Mouse (Mus musculus) right cerebral cortex, postnatal 36 days (tissue): Measurements from ENCODE around the gene Nefh.

Source experiments
- DNase-seq, 2 experiments: peaks; one replicate each; pipeline ENCODE4 v3.0.0; 2022; ENCODE audit warnings: low spot score in 2 of 2, mixed read lengths in 1 of 2

Nefh gene

DNA sequence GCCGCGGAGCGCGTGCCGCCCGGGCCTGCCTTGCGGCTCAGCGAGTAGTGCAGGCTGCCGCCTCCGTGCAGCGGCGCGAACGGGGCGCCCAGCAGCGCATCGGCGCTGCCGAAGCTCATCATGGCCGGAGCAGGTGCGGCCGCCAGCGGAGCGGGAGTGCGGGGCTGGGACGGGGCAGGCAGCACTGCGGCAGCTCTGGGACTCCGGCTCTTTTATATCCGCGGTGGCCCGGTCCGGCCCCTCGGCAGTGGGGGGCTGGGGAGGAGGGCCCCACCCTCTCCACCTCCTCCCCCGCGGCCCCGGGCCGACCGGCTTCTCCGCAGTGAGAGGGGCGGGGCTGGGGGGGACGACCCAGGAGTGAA lies at the start of gene Nefh:
Gene Nefh, minus strand, starts transcription at position 252 of the 362 bp plus-strand sequence.
- peak in 1 of 2 experiments; percentile 12 for DNase-seq

DNA sequence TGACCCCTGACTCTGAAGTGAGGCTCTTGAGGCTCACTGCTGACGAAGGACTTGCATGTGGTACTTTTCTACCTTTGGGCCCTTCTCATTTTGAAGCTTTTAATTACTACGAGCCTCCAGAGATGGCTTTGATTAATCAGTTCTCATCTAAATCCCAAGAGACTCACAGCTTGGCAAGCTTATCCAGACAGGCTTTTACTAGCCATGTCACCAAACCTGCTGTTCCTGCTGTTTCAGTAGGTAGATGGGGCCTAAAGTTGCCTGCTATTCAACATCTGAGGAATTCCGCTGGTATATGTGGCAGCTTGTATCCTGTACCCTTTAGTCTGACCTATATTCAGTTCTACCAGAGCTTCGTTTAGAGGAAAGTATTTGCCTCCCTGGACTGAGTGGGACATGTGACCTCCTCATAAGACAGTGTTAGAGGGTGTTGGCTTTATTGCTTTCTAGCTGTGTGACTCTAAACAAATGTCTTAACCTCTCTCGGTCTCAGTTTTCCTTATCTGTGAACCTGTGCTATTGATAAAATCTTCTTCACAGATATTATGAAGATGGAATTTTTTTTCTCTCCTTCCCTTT lies 48.8 kb upstream of the Nefh start:
- no peak for DNase-seq

DNA sequence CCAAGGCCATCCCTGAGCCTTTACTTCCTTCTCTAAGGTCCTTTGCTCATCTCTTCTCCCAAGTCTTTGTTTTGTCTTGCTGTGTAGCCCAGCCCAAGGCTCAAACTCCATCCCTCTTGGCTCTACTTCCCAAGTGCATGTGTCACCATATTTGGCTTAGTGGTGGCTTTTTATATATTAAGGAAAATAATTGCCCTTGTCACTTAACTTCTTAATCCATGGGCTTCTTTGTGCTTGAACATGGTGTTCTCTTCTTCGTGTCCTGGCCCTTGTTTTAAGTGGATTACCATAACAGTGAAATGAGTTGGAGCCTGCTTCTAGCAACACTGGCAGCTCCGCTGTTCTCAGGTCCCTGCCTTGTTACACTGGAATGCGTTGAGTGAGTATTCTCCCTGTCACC lies 47.8 kb upstream of the Nefh start:
- no peak for DNase-seq

DNA sequence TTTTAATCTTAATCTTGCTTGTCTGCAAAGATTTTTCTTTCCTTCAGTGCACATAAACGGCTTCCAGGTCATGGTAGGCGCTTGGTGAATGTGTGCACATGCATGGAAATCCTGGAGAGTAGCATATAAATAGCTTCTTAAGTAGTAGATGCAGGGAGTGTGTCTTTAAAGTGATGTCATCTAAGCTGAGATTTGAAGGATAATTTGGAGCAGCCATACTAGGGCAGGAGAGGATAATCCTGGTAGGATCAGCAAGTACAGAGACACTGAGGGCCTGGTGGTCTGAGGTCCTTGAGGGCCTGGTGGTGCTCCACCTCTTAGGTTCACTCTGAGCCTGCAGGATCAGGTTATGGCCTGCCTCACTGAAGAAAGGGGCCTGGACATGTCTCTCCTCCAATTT lies 44.6 kb upstream of the Nefh start:
- DNase-seq, result no peak

DNA sequence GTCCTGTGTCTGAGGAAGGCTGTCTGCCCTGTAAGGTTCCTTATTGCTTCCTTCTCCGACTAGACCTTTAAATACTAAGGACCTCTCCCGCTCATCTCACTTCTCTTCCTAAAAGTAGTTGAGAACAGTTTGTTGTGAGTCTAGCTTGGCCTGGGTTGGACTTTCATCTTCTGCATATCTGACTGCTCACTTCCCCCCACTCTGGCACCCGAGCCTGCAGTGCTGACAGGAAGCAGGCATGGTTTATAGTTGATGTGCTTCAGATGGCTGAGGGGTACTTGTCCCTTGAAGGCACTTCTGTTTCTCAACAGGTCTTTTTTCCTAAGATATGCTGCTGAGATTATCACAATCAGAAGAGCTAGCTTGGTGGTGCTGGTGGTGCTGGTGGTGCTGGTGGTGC lies 41.3 kb upstream of the Nefh start:
- DNase-seq, result no peak

DNA sequence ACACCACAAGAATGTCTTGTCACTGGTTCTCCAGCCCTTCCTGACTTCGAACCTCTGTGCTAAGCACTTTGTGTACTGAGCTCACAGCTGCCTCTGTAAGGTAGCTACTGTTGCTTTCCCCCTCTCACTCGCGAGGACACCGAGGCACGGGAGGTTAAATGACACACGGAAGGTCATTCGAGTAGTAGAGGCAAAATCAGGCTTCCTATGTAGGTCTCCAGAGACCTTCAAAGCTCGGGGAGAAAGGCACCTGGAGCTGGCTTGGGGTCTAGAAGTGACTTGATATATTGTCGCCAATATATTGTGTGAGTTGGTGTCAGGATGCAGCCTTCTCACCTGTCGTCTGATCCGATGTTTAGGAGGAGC lies 39.6 kb upstream of the Nefh start:
- DNase-seq, result no peak

DNA sequence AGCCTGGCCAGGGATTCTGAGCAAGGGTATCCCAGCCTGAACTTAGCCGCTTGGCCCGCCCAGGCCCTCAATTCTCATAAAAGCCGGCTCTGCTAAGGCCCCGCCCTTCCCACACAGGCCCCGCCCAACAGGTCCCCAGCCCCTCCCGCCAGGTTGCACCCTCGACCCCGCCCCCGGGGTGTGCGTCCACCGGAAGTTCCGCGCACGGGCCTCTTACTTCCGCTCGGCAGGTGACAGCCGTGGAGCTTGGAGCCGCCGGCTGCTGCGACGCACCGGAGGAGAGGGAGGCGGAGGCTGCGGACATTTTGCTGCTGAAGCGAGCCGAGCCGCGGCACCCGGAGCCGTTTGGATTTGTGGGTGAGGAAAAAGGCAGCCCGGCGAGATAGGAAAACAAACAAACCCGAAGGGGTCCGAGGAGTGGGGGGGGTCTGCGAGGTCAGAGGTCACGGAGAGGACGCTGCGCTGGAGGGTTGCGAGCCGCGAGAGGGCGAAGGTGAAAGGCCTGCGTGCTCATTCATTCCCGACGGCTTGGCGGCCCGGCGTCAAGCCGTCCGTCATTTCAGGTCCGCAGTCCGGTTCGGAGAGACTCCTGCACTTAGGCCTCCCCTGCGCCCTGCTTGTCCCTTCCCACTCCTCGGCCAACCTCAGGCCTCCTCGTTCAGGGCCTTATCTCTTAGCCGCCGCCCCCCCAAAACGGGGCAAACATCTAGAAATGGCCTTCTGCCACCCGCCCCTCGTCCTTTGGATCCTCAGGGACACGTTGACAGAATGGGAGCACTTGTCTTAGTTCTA lies 39.0 kb upstream of the Nefh start, which contains the start of gene Ap1b1:
Gene Ap1b1, plus strand, starts transcription at position 130 of the 792 bp plus-strand sequence.
- DNase-seq, result peak; percentile 80 to 87

DNA sequence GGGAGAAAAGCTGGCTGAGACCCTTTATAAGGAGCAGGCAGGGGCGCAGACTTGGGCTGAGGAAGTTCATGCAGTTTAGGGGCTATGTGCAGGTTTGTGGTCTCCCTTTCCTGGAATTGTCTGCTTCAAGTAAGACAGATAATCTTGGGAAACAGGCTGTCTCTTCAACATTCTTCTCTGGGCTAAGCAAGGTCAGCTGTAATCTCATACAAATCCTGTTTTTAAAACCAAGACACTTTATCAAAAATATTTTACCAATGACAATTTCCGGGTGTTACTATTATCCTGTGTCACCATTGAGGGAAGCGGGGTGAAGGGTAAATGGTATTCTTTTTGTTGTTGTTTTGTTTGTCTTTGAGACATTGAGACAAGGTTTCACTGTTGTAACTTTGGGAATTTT lies 36.9 kb upstream of the Nefh start:
- no peak for DNase-seq

DNA sequence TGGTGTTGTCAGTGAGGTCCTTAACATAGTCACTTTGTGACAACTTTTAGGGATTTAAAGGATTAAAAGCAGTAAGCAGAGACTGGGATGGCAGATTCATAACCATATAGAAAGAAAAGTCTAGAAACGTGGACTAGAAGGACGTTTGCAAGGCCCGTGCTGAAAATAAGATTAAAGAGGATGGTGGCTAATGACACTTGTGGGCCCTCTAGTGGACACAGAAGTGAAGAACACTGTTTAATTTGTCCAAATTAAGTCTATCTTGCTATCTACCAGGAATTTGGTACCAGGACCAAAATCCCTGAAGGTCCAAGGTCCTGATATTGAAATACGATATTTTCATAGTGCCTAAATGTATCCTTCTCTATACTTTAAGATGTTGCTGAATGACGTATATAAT lies 36.4 kb upstream of the Nefh start:
- DNase-seq, result no peak

DNA sequence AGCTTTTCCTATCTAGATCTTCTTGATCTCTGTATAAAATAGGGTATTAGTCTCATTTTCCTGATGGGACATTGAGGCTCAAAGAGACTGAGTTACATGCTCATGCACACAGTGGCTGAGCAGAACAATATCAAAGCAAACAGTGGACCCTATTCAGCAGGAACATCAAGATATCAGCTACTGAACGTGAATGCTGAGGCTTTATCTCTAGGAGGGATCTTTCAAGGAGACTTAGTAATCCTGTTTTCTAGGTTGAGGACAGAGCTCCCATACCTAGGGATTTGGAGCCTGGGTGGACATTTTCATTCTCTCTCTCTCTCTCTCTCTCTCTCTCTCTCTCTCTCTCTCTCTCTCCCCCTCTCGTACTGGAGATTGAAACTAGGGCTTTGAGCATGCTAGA lies 35.7 kb upstream of the Nefh start:
- DNase-seq, result no peak

DNA sequence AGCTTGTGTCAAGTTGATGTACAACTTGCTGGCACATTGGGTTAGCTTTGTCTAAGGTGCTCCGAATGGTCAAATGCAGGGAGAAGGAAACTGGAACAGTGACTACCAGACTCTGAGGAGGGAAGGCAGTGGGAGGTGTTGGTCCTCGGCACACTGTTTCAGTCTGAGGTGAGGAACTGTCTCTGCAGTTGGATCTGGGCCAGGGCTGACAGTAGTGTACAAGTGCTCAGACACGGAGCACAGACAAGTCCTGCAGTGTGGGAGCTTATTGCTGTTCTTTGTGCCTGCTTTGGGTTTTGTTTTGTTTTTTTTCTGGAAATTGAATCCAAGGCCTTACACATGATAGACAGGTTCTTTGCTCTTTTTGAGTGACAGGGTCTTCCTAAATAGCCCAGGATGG lies 35.1 kb upstream of the Nefh start:
- no peak for DNase-seq

DNA sequence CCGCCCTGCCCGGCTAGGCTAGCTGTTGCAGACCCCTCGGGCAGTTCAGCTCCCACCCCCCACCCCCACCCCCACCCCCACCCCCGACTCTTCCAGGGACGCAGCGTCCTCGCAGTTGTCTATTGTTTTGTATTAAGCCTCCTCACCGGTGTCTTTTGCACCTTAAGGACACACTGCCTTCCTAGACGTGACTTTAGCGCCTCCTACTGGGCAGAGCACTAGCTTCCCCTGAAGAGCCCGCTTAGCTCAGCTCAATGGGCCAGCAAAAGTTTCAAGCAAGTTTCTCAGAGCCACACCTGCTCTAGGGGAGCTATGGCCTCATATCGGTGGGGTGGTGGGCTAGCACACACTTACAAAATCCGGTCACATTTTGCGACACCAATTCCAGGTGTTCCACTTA lies 27.8 kb upstream of the Nefh start:
- DNase-seq, result peak in 1 of 2 experiments; percentile 28

DNA sequence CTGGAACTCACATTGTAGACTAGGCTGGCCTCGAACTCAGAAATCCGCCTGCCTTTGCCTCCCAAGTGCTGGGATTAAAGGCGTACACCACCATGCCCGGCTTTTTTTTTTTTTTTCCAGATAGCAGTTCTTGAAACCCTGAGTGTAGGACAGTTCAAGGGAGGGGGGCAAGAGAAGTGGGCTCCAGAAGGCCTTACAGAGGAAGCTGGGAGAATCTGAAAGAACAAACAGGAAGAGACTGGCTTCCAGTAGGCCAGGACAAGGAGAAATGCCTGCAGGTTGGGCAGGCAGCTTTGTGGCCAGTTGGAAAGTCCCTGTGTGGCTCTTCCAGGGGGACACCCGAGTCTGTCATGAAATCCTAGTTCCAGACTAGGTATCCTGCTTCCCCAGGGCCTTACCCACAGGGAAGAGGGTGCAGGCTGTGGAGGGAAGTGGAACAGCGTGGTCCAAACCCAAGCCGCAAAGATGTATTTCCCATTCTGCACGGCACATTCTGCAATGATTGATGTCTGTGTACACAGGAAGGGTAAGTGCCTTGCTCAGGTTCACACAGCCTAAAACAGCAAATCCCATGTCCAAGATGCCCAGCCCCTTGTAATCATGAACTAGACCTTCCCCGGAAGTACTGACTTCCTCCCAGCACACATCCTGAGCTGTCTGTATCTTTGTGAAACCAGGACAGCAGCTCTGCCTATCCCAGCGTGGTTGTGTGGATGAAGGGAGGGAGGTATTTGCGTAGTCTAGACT lies 26.7 kb upstream of the Nefh start:
- no peak for DNase-seq

DNA sequence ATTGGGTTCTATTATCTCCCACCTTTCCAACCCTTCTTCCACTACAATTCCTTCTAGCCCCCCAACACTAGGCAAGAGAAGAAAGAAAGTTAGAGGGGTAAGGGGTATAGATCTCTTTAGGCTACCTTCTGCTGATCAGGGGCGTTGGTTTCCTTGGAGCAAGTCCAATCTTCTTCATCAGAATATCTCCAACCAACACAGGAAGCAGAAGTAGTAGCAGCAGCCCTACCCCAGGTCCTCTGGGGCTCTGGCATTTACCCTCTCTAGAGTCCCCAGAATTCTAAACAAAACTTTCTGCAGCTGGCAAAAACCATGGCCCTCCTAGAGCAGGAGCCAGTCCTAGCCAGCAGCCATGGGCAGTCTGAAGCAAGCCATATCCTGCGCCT lies 26.0 kb upstream of the Nefh start:
- no peak for DNase-seq

DNA sequence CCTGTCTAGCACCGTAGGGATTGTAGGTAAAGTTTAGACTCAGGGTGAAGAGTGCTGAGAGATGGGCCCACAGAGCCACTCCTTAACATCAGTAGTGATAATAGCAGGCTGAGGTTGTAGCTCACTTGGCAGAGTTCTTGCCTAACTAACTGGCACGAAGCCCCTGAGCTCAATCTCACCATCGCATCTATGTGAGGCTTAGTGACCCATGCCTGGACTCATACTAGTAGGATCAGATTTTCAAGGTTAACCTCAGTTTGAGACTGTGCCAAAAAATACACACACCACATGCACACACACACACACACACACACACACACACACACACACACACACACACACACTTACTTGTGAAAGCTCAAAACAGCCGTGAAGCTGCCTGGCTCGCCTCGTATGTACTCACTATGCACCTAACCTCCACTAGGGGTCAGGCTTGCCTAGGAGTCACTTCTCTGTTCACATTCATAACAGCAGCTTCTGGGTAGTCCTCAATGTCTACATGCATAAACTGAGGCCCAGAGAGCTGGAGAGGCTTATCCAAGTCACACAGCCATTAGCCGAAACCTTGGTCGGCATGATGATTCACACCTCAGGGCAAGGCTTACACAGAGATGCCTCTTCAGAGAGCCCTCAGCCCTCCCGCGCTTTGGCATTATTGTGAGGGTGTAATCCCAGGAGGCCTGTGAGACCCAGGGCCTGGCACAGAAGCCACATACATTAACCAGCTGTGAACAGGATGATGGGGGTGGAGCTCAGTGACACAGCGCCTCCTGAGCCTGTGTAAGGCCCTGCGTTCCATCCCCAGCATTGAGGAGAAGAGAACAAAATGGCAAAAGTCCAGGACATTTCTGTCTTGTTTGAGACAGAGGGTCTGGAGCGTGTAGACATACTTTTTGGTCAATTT lies 25.4 kb upstream of the Nefh start:
- DNase-seq, result peak in 1 of 2 experiments; percentile 22

DNA sequence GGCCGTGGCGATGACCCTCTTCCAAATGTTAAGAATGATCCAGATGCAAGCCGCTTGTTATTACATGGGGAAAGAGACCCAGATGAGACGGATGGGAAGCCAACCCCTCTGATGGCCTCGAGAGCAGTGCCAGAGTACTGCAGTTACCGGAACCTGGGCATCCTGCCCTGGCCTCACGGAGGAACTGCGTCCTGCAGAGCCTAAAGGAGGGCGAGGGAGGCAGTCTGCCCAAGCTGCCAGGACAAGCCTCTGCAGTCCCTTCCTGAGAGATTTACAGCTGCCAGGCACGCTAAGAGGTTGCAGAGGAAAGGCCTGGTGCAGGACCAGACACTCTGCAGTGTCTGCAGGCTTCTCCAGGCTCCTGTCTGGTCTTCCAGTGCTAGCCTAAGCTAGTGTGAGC lies 20.5 kb upstream of the Nefh start:
- no peak for DNase-seq

DNA sequence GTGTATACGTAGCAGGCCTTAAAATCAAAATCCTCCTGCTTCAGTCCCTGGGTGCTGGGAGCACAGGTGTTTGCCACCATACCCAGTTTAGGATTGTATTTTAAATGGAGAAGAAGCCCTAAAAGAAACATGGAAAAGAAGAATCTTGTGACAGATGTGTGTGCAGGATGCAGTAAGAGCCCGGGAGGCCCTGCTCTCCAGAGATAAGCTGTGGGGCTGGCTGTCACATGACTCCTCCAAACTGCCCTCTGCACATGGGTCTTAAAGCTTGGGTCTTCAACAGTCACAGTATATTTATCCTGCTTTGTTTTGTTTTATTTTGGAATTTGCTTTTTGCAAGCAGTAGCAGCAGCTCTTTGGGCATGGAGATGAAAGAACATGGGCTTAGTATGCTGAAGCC lies 19.7 kb upstream of the Nefh start:
- DNase-seq, result no peak

DNA sequence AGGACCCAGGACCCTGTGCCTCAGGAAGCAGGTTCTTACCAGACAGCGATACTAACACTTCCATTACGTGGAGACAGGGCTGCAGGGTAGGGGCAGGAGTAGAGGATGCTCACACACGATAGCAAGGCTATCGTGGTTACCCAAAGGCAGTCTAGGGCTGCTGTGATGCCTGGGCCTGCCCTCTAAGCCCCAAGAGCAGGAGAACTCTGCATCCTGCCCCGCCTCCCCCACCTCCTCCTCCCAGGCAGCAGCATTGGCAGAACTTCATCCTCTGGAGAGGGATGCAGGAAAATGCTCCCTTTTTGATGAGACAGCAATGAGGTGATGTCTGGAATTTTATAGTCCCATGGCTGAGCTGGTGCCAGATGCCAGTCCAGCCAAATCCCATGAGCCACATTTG lies 19.0 kb upstream of the Nefh start:
- DNase-seq, result no peak

DNA sequence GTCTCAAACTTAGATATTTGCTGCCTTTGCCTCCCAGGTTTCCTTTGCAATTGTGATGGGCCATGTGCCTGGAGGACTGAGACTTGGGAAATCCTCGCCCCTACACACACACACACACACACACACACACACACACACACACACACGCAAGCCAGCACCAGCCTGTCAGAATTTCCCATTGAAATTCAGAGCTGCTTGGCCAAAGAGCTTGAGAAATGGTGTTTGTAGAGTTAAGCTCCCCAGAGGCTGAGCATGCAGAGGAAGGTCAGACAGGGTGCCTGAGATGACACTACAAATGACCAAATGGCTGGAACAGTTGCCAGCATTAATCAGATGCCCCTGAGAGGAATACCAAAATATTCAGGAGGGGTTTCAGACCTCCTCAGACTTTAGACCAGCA lies 18.5 kb upstream of the Nefh start:
- no peak for DNase-seq

DNA sequence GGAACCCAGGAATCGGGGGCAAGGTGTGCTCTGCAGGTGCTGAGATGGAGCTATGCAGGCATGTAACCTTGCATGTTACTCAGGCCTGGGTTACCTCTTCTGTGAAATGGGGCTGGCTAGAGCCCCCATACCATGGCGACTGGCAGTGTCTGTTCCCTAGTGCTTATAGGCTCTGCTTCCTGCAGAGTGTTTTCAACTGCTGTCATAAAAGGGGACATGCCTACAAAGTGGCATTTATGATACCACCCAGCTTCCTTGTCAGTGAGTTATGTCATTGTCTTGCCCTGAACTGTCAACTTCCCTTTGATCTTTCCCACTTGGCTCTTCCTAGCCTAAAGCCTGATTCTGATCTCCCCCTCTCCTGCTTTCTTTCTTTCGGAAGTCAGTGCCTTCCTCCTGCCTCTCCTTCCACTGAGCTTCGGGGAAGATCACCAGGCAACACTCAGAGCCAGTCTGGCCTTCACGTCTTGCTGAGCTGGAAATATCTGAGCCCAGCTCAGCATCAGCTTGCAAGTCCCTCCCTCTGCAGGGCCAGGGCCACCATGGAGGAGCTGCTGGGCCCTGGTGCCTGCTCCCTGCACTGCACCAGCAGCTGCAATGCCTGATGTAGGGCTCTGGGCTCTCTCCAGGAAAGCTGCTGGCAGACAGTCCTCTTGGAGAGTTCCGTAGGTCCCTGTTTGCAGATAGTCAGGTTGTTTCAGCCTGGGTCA lies 15.4 kb upstream of the Nefh start:
- DNase-seq, result no peak

DNA sequence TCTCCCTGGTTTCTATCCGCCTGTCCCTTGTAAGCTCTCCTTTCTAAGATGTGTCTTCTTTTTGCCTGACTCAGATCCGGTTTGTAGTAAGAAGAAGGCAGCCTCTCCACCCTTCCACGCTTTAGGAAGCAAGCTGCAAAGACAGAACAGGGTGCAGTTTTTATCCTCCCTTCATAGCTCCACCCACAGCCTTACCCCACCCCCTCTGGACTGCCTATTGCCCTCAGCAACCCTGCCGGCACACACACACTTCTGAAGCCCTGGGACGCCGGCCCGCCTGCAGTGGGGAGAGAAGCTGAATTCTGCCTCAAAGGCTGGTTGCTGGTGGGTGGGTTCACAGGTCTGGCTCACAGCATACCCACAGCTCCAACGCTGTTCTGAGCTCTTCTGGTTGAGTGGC lies 6.1 kb upstream of the Nefh start:
- DNase-seq, result peak in 1 of 2 experiments; percentile 47
